Mouse (Mus musculus) embryo, embryonic 11 days (tissue): ENCODE data around the gene Strip1.
A peak's percentile ranks its signal among the peaks of the same experiment; 100 is the strongest.

Experiments used
- DNase-seq: peaks from one replicate; pipeline ENCODE4 v3.0.0-alpha.2; 2015

Gene Strip1

GRCm38 (mm10) chr3:107626751-107627150 is 4.7 kb downstream of the Strip1 start:
- DNase-seq = no peak

GRCm38 (mm10) chr3:107625536-107625935 is 6.0 kb downstream of the Strip1 start:
- no peak for DNase-seq

GRCm38 (mm10) chr3:107624424-107624823 is 7.1 kb downstream of the Strip1 start:
- no peak for DNase-seq

DNA sequence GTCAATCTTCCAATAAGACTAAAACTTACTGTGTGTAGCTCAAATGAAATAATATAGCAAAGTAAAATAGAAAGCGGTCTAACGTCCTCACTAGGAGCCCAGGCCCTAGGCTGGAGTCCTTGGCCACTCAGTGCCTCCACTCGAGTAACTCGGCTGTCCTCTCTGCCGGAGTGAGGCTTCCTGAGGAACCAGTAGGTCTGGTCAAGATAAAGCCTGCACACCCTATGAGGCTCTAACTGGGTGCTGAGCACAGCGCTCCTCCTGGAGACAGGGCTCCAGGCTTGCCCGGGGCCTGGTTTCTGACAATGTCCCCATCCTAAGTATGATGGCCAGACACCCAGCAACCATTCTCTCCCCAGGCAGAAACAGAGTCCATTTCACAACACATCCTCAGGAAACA is 9.0 kb downstream of the Strip1 start:
- no peak for DNase-seq

GRCm38 (mm10) chr3:107621286-107622075 is 10.0 kb downstream of the Strip1 start:
- no peak for DNase-seq

GRCm38 (mm10) chr3:107619911-107620310 is 11.6 kb downstream of the Strip1 start:
- no peak for DNase-seq

- no peak for DNase-seq
These were observed 13.7 kb downstream of the Strip1 start for GRCm38 (mm10) chr3:107617800-107618199.

DNA sequence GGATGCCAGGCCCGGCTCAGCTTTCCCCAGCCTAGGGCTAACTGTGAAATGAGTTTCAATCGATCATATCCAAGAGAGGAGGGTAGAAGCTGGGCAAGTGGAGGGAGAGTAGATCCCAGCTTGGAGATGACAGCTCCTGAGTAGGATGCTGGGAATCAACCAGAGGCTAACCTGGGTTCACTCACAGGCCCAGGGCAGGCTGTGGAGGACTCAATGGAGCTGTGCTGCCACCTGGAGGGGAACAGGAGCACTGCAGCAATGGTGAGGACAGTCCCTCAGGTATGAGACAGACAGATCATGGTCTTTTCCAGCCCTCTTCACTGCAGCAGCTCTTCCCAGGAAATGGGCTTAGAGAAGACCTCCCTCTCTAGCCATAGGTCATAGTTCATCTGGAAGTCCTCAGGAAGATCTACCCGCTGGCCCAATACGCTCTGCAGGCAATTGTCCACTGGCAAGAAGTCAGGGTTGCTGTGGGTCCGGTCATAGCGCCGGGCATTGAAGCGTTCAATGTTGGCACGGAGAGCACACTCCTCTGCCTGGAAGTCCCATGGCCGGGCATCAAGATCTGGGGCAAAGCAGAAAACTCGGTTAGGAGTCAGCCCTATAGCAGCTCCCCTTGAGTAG is 18.5 kb downstream of the Strip1 start:
- DNase-seq = peak; percentile 74

- DNase-seq = no peak
These were observed 20.1 kb downstream of the Strip1 start for GRCm38 (mm10) chr3:107611394-107611793.

GRCm38 (mm10) chr3:107609376-107609775 is 22.1 kb downstream of the Strip1 start:
- no peak for DNase-seq

GRCm38 (mm10) chr3:107608808-107609207 is 22.7 kb downstream of the Strip1 start:
- no peak for DNase-seq

DNA sequence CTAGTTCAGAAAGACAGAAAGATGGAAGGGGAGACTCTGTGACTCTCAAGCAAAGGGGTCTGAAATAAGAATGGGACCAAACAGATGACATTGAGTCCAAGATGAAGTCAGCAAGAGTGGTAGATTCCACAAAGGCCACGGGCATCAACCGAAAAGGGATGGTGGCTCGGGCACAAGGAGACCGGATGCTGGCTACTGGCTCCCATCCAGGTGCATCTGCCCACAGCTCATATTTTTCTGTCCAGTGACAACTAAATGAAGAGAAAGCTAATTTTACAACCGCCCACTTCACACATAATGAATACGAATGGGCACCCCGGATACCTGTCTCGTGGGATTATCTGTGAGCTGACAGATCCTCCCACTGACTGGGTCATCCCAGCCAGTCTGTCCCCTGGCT is 24.3 kb downstream of the Strip1 start:
- no peak for DNase-seq

- DNase-seq = peak; percentile 82
These were observed 26.2 kb downstream of the Strip1 start for GRCm38 (mm10) chr3:107605304-107605703.

DNA sequence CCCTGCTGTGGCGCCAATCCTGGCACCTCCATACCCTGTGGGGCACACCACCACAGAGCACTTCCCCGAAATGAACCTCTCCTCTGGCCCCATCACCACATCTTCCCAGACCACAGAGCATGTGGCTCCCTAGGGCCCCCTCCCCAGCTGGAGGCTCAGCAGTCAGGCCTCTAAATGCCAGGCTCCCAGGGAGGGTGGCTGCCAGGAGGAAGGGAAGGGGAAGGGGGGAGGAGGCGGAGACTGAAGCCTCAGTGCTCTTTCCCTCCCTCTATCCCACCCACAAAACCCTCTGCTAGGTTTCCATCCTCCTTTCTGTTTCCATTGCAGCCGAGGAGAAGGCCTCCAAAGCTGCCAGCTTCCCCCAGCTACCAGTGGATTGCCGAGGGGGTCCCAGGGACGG is 31.4 kb downstream of the Strip1 start:
- no peak for DNase-seq

DNA sequence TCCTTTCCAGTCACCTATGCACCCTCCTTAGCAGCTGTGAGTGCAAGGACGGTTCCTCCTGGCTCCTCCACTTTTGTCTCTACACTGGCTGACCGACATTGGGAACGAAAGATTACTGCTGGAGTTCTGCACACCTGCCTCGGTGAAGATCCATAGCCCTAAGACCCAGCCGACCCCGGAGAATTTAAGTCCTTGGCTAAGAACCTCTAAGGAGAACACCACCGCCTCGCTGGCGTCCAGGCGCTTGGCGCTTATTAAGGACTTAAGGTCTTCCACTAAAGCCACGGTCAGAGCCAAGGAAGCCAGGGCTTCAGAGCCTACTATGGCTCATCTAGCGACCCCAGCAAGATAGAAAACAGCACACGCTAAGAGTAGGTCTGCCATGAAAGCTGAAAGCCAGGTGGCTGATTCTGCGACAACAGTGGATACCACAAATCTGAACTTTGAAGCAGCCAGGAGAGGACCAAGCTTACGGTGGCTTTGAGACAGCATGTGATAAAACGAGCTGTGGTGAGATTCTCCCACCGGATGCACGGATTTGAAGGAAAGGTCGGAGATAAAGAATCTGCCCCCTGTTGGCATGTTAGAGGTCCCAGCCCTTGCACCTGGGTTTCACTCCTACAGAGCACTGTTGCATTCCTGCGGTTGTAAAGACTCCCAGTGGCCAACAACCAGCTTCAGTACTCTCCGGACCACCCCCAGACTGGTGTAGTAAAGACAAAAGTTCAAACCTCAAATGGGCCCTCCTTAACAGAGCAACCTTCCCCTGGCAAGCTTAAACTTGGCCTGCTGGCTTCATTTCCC is 33.7 kb downstream of the Strip1 start:
- DNase-seq = peak; percentile 55

- no peak for DNase-seq
These were observed 34.4 kb downstream of the Strip1 start for GRCm38 (mm10) chr3:107597134-107597533.

GRCm38 (mm10) chr3:107596559-107596958 is 34.9 kb downstream of the Strip1 start:
- DNase-seq = peak; percentile 69

GRCm38 (mm10) chr3:107595938-107596461 is 35.5 kb downstream of the Strip1 start:
- peak; percentile 51 for DNase-seq

DNA sequence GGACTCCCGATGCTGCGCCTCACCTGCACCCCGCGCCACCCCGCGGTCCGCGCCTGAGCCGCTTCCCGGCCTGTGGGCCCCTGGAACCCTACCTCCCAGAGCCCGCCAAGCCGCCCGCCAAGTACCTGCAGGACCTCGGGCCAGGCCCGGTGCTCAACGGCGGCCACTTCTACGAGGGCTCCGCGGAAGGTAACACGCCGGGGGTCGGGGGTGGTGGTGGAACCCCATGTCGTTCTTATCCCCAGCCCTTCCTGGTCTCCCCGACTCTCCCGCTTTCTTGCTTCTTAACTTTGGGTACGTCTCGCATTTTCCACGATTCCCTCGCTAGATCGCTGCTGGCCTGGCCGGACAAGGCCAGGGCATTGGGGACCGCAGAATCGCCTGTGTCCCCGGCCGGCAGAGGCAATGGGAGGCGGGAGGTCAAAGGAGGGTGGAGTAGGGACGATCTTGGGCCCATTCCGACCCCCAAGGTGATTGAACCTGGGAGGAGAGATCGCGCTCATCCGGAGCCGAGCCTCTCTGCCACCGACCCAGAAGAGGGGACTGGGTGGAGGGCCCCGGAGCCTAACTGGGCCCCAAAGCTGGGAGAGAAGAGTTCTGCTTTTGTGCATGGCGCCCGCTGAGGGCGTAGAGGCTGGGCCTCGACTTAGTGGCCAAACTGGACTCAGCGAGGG is 36.1 kb downstream of the Strip1 start:
- DNase-seq = peak; percentile 57

- DNase-seq = no peak
These were observed 36.7 kb downstream of the Strip1 start, which contains the start of gene Alx3 for GRCm38 (mm10) chr3:107594662-107595263. Gene Alx3, plus strand, starts transcription at chr3:107595031.

- no peak for DNase-seq
These were observed 37.9 kb downstream of the Strip1 start for GRCm38 (mm10) chr3:107593632-107594031.

- no peak for DNase-seq
These were observed 39.9 kb downstream of the Strip1 start for GRCm38 (mm10) chr3:107591612-107592011.
